ENCODE assay signal across 15 mouse cellular contexts in genomic region chr1:73908081-73908960, GRCm38 (mm10).
DNase-seq lines count a peak whose midpoint lies in the region; ATAC-seq and TF ChIP-seq lines count a peak whose summit lies in the region.
"Had no signal": no experiment of that assay in that cellular context is flagged by ENCODE, and none has a peak within 500 bp of the region (broad histone marks: within the 10 kb centered on the region; RNA-seq: fewer than 3 reads in every experiment).

No protein-coding gene starts in this region.

- peak; percentile 25 for DNase-seq in gastrocnemius, adult 2 months
- no peak for DNase-seq in gastrocnemius, postnatal 25 days
- DNase-seq in liver, postnatal 0 days = peak; percentile 12
- no peak for DNase-seq in liver
- DNase-seq in adrenal gland, adult 8-10 months = peak; percentile 37
- DNase-seq in kidney, adult 9 months = peak; percentile 40
- DNase-seq in forebrain, postnatal 0 days = no peak
- no peak for DNase-seq in left cerebral cortex, postnatal 25 days (ENCODE audit: low spot score in 2 of 2)
- DNase-seq: right cerebral cortex, adult 18-20 months had no signal

- no peak for TF ChIP-seq EP300 in liver, postnatal 0 days (IDR thresholded peaks at IDR 0.05; ENCODE audit: low read depth)

- intact Hi-C loops in gastrocnemius, adult 2 months (cut with DNase I) = no loop called here
- intact Hi-C loops in left cerebral cortex, postnatal 25 days (cut with DNase I) = loop anchor here (10.0 kb wide), 1 partner anchor 386 kb away; no protein-coding TSS in a partner anchor

- ATAC-seq in liver, postnatal 0 days = no peak
- no peak for ATAC-seq in forebrain, postnatal 0 days
- ATAC-seq: hindbrain, embryonic 16.5 days; liver, embryonic 12.5 days had no signal

- peaks cover 4% of the 10 kb centered on the region; the same call in 1 of the 2 replicates for H3K36me3 ChIP-seq in liver, postnatal 0 days (replicated peaks; ENCODE audit: insufficient read depth, low read length)
- no peaks in the 10 kb centered on the region for H3K36me3 ChIP-seq in forebrain, postnatal 0 days (ENCODE audit: insufficient read depth)
- H3K36me3 ChIP-seq: G1E; liver, embryonic 12.5 days; neural tube, embryonic 12.5 days; stomach, embryonic 15.5 days had no signal

- no peak overlapping the region for H3K4me3 ChIP-seq in gastrocnemius, adult 2 months
- no peak overlapping the region for H3K4me3 ChIP-seq in liver, postnatal 0 days (ENCODE audit: low read depth, low read length)
- H3K4me3 ChIP-seq in forebrain, postnatal 0 days (ENCODE audit: low read depth, low read length) = no peak overlapping the region
- H3K4me3 ChIP-seq: liver, embryonic 12.5 days; megakaryocyte, embryonic 14.5 days; neural tube, embryonic 12.5 days; stomach, embryonic 15.5 days had no signal

- H3K9me3 ChIP-seq in liver, postnatal 0 days (ENCODE audit: low read length) = no peaks in the 10 kb centered on the region
- H3K9me3 ChIP-seq in forebrain, postnatal 0 days (ENCODE audit: low read length) = no peaks in the 10 kb centered on the region
- H3K9me3 ChIP-seq: liver, embryonic 12.5 days; neural tube, embryonic 12.5 days; stomach, embryonic 15.5 days had no signal

- H3K4me2 ChIP-seq in liver, postnatal 0 days (ENCODE audit: low read depth, low read length) = no peak overlapping the region
- H3K4me2 ChIP-seq in forebrain, postnatal 0 days (ENCODE audit: low read depth) = no peak overlapping the region
- H3K4me2 ChIP-seq: liver, embryonic 12.5 days; neural tube, embryonic 12.5 days; stomach, embryonic 15.5 days had no signal

- 67% methylated on average over 13 of the region's 13 CpGs for WGBS in liver, postnatal 0 days (ENCODE audit: insufficient replicate concordance)
- WGBS in forebrain, postnatal 0 days = 80% methylated on average over 13 of the region's 13 CpGs

- H3K4me1 ChIP-seq in liver, postnatal 0 days (ENCODE audit: insufficient read depth) = no peaks in the 10 kb centered on the region
- H3K4me1 ChIP-seq in forebrain, postnatal 0 days (ENCODE audit: insufficient read depth) = no peaks in the 10 kb centered on the region
- H3K4me1 ChIP-seq: liver, embryonic 12.5 days; neural tube, embryonic 12.5 days had no signal

- no peak for TF ChIP-seq CTCF in gastrocnemius, adult 2 months (IDR thresholded peaks at IDR 0.05)
- no peak for TF ChIP-seq CTCF in liver, postnatal 0 days (IDR thresholded peaks at IDR 0.05; ENCODE audit: low read depth)
- TF ChIP-seq CTCF in forebrain, postnatal 0 days (IDR thresholded peaks at IDR 0.05; ENCODE audit: low read depth) = no peak

- no peak overlapping the region for H3K9ac ChIP-seq in liver, postnatal 0 days (replicated peaks)
- H3K9ac ChIP-seq in forebrain, postnatal 0 days = no peak overlapping the region
- H3K9ac ChIP-seq: liver, embryonic 12.5 days; neural tube, embryonic 12.5 days; stomach, embryonic 15.5 days had no signal

- H3K27ac ChIP-seq in gastrocnemius, adult 2 months = peak overlapping the region; percentile 17; the same call in 1 of the 2 replicates
- no peak overlapping the region for H3K27ac ChIP-seq in liver, postnatal 0 days (ENCODE audit: low read depth)
- no peak overlapping the region for H3K27ac ChIP-seq in forebrain, postnatal 0 days (ENCODE audit: low read depth, low read length)
- H3K27ac ChIP-seq: liver, embryonic 12.5 days; neural tube, embryonic 12.5 days; stomach, embryonic 15.5 days had no signal

- H3K27me3 ChIP-seq in liver, postnatal 0 days (ENCODE audit: insufficient read depth, low read length) = no peaks in the 10 kb centered on the region
- H3K27me3 ChIP-seq in forebrain, postnatal 0 days (ENCODE audit: insufficient read depth, low read length) = no peaks in the 10 kb centered on the region
- H3K27me3 ChIP-seq: liver, embryonic 12.5 days; neural tube, embryonic 12.5 days; stomach, embryonic 15.5 days had no signal

Comparison
In these comparisons a context has a peak if more than half of its experiments do, and no peak if none do; other contexts are left out.
1. DNase-seq: peak in gastrocnemius, adult 2 months (single experiment), liver, postnatal 0 days (single experiment), adrenal gland, adult 8-10 months (single experiment) and kidney, adult 9 months (single experiment); none in gastrocnemius, postnatal 25 days (single experiment), liver (single experiment), forebrain, postnatal 0 days (single experiment) and left cerebral cortex, postnatal 25 days (0 of 2).